Mouse (Mus musculus): ENCODE measurements at regions not wholly inside any gene's neighbourhood (a gene's known extent, or its start where the extent isn't known, plus 50 kb on each side); places are given as distances from the start of the nearest gene placed in this dataset.

DNA sequence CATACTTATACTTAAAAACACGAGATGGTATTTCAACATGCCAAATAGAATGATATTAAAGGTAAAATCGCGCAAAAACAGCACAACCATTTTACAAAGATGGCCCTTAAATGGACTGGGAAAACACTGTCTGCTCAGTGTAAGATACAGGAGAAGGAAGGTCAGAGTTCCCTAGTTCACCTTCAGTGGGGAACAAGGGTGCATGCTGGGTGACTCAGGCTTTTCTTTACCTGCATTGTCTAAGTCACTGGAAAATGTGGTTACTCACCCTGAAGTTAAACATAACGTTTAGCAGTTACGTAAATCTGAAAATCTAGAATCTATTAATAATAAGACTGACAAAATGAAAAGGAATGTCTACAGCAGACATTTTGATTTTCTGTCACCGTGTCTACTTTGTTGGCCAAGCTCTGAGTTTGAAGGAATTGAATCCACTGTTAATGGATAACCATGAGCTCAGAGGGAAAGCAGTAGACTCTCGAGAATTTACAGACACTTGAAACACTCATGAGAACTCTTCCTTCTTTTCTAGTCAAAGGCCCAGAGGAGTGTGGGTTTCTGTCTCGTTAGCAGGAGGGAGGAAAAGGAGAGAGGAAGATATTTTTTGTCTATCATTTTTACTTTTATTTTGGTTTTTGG, 63.5 kb upstream of the Cdh6 start:
- Histone ChIP-seq H3K9me3 (ENCODE audit: control insufficient read depth, low read length) (no peaks in the 10 kb centered on the region), H3K36me3 (ENCODE audit: control insufficient read depth, insufficient read depth, low read length) (no peaks in the 10 kb centered on the region), H3K4me1 (ENCODE audit: control insufficient read depth, insufficient read depth, low read length) (no peaks in the 10 kb centered on the region), H3K27me3 (ENCODE audit: control insufficient read depth, insufficient read depth, low read length) (no peaks in the 10 kb centered on the region), H3K9ac (ENCODE audit: low read length) (no peak overlapping the region), H3K27ac (ENCODE audit: low read depth, low read length) (no peak overlapping the region), H3K4me2 (no peak overlapping the region), H3K4me3 (ENCODE audit: low read depth, low read length) (no peak overlapping the region)
- no peak for ATAC-seq (ENCODE audit: low FRiP score)
- WGBS, result 87% methylated on average over 8 of the region's 8 CpGs
- no peak for DNase-seq (ENCODE audit: low spot score, missing footprints)

GRCm38 (mm10) chr15:13232567-13233259, 59.2 kb upstream of the Cdh6 start:
- Histone ChIP-seq H3K36me3 (ENCODE audit: control insufficient read depth, insufficient read depth, low read length) (no peaks in the 10 kb centered on the region), H3K4me2 (no peak overlapping the region), H3K4me3 (ENCODE audit: low read depth, low read length) (no peak overlapping the region), H3K27ac (ENCODE audit: low read depth, low read length) (no peak overlapping the region), H3K9me3 (ENCODE audit: control insufficient read depth, low read length) (no peaks in the 10 kb centered on the region), H3K9ac (ENCODE audit: low read length) (no peak overlapping the region), H3K4me1 (ENCODE audit: control insufficient read depth, insufficient read depth, low read length) (no peaks in the 10 kb centered on the region), H3K27me3 (ENCODE audit: control insufficient read depth, insufficient read depth, low read length) (no peaks in the 10 kb centered on the region)
- 85% methylated on average over 5 of the region's 5 CpGs for WGBS
- no peak for ATAC-seq (ENCODE audit: low FRiP score)
- peak; percentile 75 for DNase-seq (ENCODE audit: low spot score, missing footprints)

DNA sequence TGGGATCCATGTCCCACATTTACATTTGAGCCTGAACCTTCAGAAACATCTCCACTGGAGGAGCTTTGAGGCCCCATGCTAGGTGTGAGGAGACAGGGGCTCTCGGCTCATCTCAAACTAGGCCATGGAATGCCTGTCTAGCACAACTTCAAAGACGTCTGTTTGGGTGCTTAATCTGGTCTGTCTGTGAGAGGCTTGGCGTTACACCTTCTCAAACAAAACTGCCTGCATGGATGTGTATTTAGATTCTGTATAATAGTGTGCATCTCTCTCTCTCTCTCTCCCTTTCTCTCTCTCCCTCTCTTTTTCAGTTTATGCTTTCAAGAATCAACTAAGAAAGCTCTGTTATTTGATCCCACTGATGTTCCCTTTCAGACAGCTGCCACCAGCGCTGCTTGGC, 58.1 kb upstream of the Cdh6 start:
- H3K27ac ChIP-seq (ENCODE audit: low read depth, low read length), result no peak overlapping the region
- H3K4me3 ChIP-seq (ENCODE audit: low read depth, low read length), result no peak overlapping the region
- H3K27me3 ChIP-seq (ENCODE audit: control insufficient read depth, insufficient read depth, low read length), result no peaks in the 10 kb centered on the region
- H3K4me2 ChIP-seq, result no peak overlapping the region
- H3K9me3 ChIP-seq (ENCODE audit: control insufficient read depth, low read length), result no peaks in the 10 kb centered on the region
- peak; percentile 51 for DNase-seq (ENCODE audit: low spot score, missing footprints)
- 28% methylated on average over 4 of the region's 4 CpGs for WGBS
- no peak overlapping the region for H3K9ac ChIP-seq (ENCODE audit: low read length)
- ATAC-seq (ENCODE audit: low FRiP score), result no peak
- H3K36me3 ChIP-seq (ENCODE audit: control insufficient read depth, insufficient read depth, low read length), result no peaks in the 10 kb centered on the region
- H3K4me1 ChIP-seq (ENCODE audit: control insufficient read depth, insufficient read depth, low read length), result no peaks in the 10 kb centered on the region

- ATAC-seq (ENCODE audit: low FRiP score), result no peak
- no peaks in the 10 kb centered on the region for H3K4me1 ChIP-seq (ENCODE audit: control insufficient read depth, insufficient read depth, low read length)
- DNase-seq (ENCODE audit: low spot score, missing footprints), result peak; percentile 56
- H3K27ac ChIP-seq (ENCODE audit: low read depth, low read length), result no peak overlapping the region
- H3K9me3 ChIP-seq (ENCODE audit: control insufficient read depth, low read length), result no peaks in the 10 kb centered on the region
- no peak overlapping the region for H3K9ac ChIP-seq (ENCODE audit: low read length)
- no peaks in the 10 kb centered on the region for H3K36me3 ChIP-seq (ENCODE audit: control insufficient read depth, insufficient read depth, low read length)
- H3K4me3 ChIP-seq (ENCODE audit: low read depth, low read length), result no peak overlapping the region
- WGBS, result 93% methylated on average over 12 of the region's 12 CpGs
- H3K4me2 ChIP-seq, result no peak overlapping the region
- H3K27me3 ChIP-seq (ENCODE audit: control insufficient read depth, insufficient read depth, low read length), result no peaks in the 10 kb centered on the region
Measured at GRCm38 (mm10) chr15:13228125-13228524, 54.6 kb upstream of the Cdh6 start.

Data from midbrain, embryonic 11.5 days (tissue).